Mouse (Mus musculus): ENCODE results near the gene Sfpq.

- no peak for TF ChIP-seq CTCF (IDR thresholded peaks at IDR 0.05; ENCODE audit: borderline replicate concordance, extremely low read depth, insufficient read depth, insufficient read length)
- no peak for TF ChIP-seq POLR2A (IDR thresholded peaks at IDR 0.05; ENCODE audit: borderline replicate concordance, extremely low read depth, insufficient read depth, insufficient read length, poor library complexity, severe bottlenecking)
Observed at GRCm38 (mm10) chr4:126978706-126979105, 42.4 kb upstream of the Sfpq start.
